13 mouse cellular contexts compared by ENCODE assay signal in genomic region chr12:117001546-117002148, GRCm38 (mm10).
"Had no signal": no experiment of that assay in that cellular context is flagged by ENCODE, and none has a peak within 500 bp of the region (broad histone marks: within the 10 kb centered on the region; RNA-seq: fewer than 3 reads in every experiment).

No protein-coding gene starts in this region.

- H3K9ac ChIP-seq: liver, embryonic 13.5 days; midbrain, embryonic 12.5 days had no signal

- H3K27ac ChIP-seq: liver, embryonic 13.5 days; macrophage; midbrain, embryonic 12.5 days; stomach, postnatal 0 days had no signal

- H3K4me2 ChIP-seq: liver, embryonic 13.5 days; midbrain, embryonic 12.5 days had no signal

- ATAC-seq: inflammation-experienced regulatory T-cells, adult 6 months; intestine, embryonic 16.5 days had no signal

- H3K4me3 ChIP-seq: liver, embryonic 13.5 days; midbrain, embryonic 12.5 days had no signal

- H3K9me3 ChIP-seq: liver, embryonic 13.5 days; midbrain, embryonic 12.5 days had no signal

- H3K27me3 ChIP-seq: liver, embryonic 13.5 days; midbrain, embryonic 12.5 days had no signal

- H3K4me1 ChIP-seq: liver, embryonic 13.5 days; midbrain, embryonic 12.5 days had no signal

- DNase-seq: kidney, adult 18-20 months; kidney, adult 9 months; kidney, postnatal 14 days; kidney, postnatal 4 days; liver, embryonic 13.5 days; lung, adult 2 months; lung, postnatal 14 days; thymus, postnatal 25 days had no signal

- H3K36me3 ChIP-seq: liver, embryonic 13.5 days; midbrain, embryonic 12.5 days had no signal
